Mouse (Mus musculus): ENCODE measurements around the gene Lrp2.

DNA sequence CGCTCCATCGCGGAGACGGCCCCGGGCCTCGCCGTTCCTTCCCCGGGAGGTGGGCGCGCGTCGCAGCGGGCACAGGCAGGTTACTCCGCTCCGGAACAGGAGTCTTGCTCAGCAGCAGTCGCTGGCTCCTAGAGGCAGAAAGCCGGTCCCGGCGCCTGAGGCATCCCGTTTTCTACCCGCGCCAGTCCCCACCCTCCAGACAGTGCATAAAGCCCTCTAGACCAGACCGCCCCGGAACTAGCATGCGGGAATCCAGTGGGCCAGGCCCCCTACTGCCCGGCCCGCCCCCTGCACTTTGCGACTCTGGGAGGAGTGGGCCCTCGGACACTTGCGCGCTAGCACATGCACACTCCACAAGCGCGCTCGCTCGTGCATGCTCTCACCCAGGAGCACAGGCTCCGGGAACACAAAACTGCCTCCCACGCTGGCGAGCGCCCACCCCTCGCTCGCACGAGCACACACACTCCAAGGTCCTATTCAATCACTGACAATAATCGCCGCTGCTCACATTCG lies at the start of gene Lrp2:
- TF ChIP-seq CTCF (IDR thresholded peaks at IDR 0.05; ENCODE audit: low read depth, low read length) = no peak
- TF ChIP-seq GATA1 (IDR thresholded peaks at IDR 0.05; ENCODE audit: borderline replicate concordance, low read length) = no peak
- no peak for TF ChIP-seq TAL1 (conservative IDR thresholded peaks at IDR 0.05; ENCODE audit: low read depth, low read length)
- TF ChIP-seq GATA2 (IDR thresholded peaks at IDR 0.05; ENCODE audit: borderline replicate concordance, low read depth, low read length) = no peak
- TF ChIP-seq POLR2AphosphoS5 (IDR thresholded peaks at IDR 0.05; ENCODE audit: insufficient replicate concordance, low read depth, low read length) = no peak
